Mouse (Mus musculus) neural tube, embryonic 14.5 days (tissue): ENCODE data around the gene Gm11037. TPM values are rescaled to one million over a fixed set of nuclear protein-coding genes. Genes with fewer than 3 reads are reported as not detected.
"Not testable (repeated sequence)": the region's sequence is repeated elsewhere in the genome, so short reads cannot be mapped to it uniquely, and the experiment has no call there.

ENCODE experiments used
- ATAC-seq: fragments of 200-750 bp; cut with Nextera tagmentation; 2 replicates; pipeline ENCODE4 v1.8.0; 2017; ENCODE audit warnings: low read depth, mild to moderate bottlenecking, moderate TSS enrichment, moderate library complexity
- H3K27ac ChIP-seq: fragments of 300-500 bp; sonication (generic); 2 replicates; pipeline ENCODE4 v1.5.1; 2014; ENCODE audit warnings: low read depth, mild to moderate bottlenecking, control low read depth, low read length, moderate library complexity, mixed read lengths
- H3K27me3 ChIP-seq: fragments of 300-500 bp; sonication (generic); 2 replicates; pipeline ENCODE4 v1.6.1; 2014; ENCODE audit warnings: low read length; ENCODE audit not compliant: control insufficient read depth, insufficient read depth
- H3K36me3 ChIP-seq: fragments of 300-500 bp; sonication (generic); 2 replicates; pipeline ENCODE4 v1.6.1; 2014; ENCODE audit warnings: low read length, mixed read lengths; ENCODE audit not compliant: control insufficient read depth, insufficient read depth
- H3K4me1 ChIP-seq: fragments of 300-500 bp; sonication (generic); 2 replicates; pipeline ENCODE4 v1.6.1; 2014; ENCODE audit warnings: low read length; ENCODE audit not compliant: control insufficient read depth, insufficient read depth
- H3K4me2 ChIP-seq: fragments of 300-500 bp; sonication (generic); 2 replicates; pipeline ENCODE4 v1.6.1; 2014; ENCODE audit warnings: mild to moderate bottlenecking, low read depth, low read length, control low read depth
- H3K4me3 ChIP-seq: fragments of 300-500 bp; sonication (generic); 2 replicates; pipeline ENCODE4 v1.5.1; 2014; ENCODE audit warnings: low read depth, low read length, control low read depth, mixed read lengths
- H3K9ac ChIP-seq: fragments of 300-500 bp; sonication (generic); replicated peaks from 2 replicates; pipeline ENCODE4 v1.6.1; 2014; ENCODE audit warnings: low read depth, mild to moderate bottlenecking, control low read depth, low read length, mixed read lengths
- H3K9me3 ChIP-seq: fragments of 300-500 bp; sonication (generic); 2 replicates; pipeline ENCODE4 v1.6.1; 2016; ENCODE audit warnings: low read length; ENCODE audit not compliant: control insufficient read depth
- WGBS: fragments of 180-500 bp; shearing (Covaris S2); extraction: QIAGEN DNeasy Blood & Tissue Kit; methylation state at CpG from one replicate; pipeline ENCODE4 v1.1.7; 2014; 5-methylcytosine and 5-hydroxymethylcytosine counted together
- polyA plus RNA-seq: library from polyadenylated mRNA; unstranded; fragments of >200 nt; fragmentation: Nextera tagmentation; extraction: Ambion mirVana; gene quantifications from 2 replicates; pipeline ENCODE4 v1.2.1, GENCODE M21; 2014

Gene Gm11037
- polyA plus RNA-seq, 1 experiment from 2014 or later: not detected

DNA sequence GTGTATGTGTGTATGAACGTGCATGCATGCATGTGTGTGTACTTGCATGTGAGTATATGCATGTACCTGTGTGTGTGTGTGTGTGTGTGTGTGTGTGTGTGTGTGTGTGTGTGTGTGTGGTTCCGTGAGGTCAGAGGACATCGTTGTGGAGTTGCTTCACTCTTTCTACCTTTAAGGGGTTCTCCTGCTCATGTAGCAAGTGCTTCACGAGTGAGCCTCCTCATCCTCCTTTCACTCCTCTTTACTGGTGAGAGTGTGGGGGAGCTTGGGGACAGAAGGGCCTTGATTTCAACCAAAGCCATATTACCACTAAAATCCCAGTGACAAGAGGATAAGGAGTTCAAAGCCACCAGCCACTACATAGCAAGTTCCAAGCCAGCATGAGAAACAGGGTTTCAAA is 36.2 kb upstream of the Gm11037 start:
- no peaks in the 10 kb centered on the region for H3K4me1 ChIP-seq
- H3K36me3 ChIP-seq: no peaks in the 10 kb centered on the region
- no peaks in the 10 kb centered on the region for H3K9me3 ChIP-seq
- H3K4me2 ChIP-seq: no peak overlapping the region
- H3K27ac ChIP-seq: no peak overlapping the region
- no peak overlapping the region for H3K4me3 ChIP-seq
- H3K9ac ChIP-seq: no peak overlapping the region
- ATAC-seq: no peak
- 79% methylated on average over 4 of the region's 4 CpGs for WGBS
- H3K27me3 ChIP-seq: no peaks in the 10 kb centered on the region

DNA sequence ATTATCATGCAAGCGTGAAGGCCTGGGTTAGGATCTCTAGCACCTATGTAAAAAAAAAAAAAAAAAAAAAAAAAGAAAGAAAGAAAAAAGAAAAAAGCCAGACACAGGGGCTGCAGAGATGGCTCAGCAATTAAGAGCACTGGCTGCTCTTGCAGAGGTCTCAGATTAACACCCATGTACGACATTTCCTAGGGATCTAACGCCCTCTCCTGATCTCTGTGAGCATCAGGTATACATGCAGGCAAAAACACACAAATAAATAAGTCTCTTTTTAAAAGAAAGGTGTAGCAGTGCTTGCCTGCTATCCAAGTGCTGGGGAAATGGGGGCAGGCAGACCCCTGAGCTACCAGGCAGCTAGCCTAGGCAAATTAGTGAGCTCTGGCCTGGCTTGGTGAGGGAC is 31.8 kb upstream of the Gm11037 start:
- no peaks in the 10 kb centered on the region for H3K36me3 ChIP-seq
- H3K9me3 ChIP-seq: no peaks in the 10 kb centered on the region
- H3K4me2 ChIP-seq: no peak overlapping the region
- H3K4me1 ChIP-seq: no peaks in the 10 kb centered on the region
- WGBS: 71% methylated on average over 3 of the region's 3 CpGs
- no peak overlapping the region for H3K9ac ChIP-seq
- H3K27me3 ChIP-seq: no peaks in the 10 kb centered on the region
- H3K4me3 ChIP-seq: no peak overlapping the region
- no peak overlapping the region for H3K27ac ChIP-seq
- no peak for ATAC-seq

DNA sequence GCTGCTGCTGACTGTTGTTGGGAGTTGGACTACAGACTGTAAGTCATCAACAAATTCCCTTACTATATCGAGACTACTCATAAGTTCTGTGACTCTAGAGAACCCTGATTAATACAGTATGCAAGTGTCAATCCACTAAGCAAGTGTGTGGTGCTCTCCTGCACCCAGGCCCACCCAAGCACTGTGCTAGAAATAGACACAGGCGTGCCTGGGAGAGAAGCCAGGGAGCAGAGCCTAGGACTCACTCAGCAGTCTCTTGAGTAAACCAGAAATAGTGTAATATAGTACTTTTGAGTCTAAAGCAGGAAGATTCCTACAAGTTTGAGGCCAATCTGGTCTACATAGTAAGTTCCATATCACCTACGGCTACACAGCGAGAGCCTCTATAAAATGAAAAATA is 29.3 kb upstream of the Gm11037 start:
- no peaks in the 10 kb centered on the region for H3K27me3 ChIP-seq
- ATAC-seq: no peak
- H3K9ac ChIP-seq: no peak overlapping the region
- H3K4me3 ChIP-seq: no peak overlapping the region
- H3K9me3 ChIP-seq: no peaks in the 10 kb centered on the region
- no peak overlapping the region for H3K4me2 ChIP-seq
- 90% methylated on average over 4 of the region's 4 CpGs for WGBS
- no peaks in the 10 kb centered on the region for H3K4me1 ChIP-seq
- no peaks in the 10 kb centered on the region for H3K36me3 ChIP-seq
- H3K27ac ChIP-seq: no peak overlapping the region

DNA sequence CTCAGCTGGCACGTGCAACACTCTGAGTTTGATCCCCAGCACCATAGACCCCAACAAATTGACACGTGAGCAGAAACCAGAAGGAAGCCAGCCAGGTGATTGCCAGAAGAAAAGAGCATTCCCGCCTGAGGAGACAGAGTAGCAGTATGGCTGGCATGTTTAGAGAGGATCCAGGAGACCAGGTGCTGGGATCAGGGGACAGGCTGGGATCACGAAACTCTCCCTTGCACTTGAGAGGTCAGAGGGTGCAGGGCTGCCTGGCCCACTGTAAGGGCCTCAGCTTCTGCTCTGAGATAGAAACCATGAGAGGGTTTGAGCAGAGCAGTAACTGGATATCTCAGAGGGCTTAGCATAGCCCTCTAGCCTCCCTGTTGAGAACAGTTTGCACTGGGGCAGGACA is 28.2 kb upstream of the Gm11037 start:
- not testable (repeated sequence) for H3K4me1 ChIP-seq, ATAC-seq, H3K9ac ChIP-seq, H3K36me3 ChIP-seq, H3K27me3 ChIP-seq, H3K4me2 ChIP-seq, H3K4me3 ChIP-seq, H3K27ac ChIP-seq, H3K9me3 ChIP-seq
- 74% methylated on average over 4 of the region's 4 CpGs for WGBS

DNA sequence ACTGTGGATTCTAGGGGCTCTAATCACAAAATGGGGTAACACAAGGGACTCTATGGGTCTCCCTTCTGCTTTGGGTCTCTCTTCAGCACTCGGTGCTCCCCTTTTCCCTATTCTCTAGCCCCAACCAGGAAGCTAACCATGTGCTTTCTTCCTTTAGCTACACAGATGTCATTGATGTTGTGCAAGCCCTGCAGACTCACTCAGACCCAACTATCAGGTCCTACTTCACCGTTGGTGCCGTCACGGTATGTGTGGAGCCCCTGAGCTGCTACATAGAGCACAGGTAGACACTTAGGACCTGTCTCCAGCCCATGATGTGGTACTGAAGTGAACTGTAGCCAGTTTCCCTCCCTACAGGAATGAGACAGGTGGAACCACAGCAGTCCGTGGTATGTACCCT is 27.3 kb upstream of the Gm11037 start:
- ATAC-seq: no peak
- Histone ChIP-seq H3K36me3 (no peaks in the 10 kb centered on the region), H3K27me3 (no peaks in the 10 kb centered on the region), H3K9ac (no peak overlapping the region), H3K4me3 (no peak overlapping the region), H3K27ac (no peak overlapping the region), H3K4me2 (no peak overlapping the region), H3K4me1 (no peaks in the 10 kb centered on the region), H3K9me3 (no peaks in the 10 kb centered on the region)
- 90% methylated on average over 5 of the region's 5 CpGs for WGBS

DNA sequence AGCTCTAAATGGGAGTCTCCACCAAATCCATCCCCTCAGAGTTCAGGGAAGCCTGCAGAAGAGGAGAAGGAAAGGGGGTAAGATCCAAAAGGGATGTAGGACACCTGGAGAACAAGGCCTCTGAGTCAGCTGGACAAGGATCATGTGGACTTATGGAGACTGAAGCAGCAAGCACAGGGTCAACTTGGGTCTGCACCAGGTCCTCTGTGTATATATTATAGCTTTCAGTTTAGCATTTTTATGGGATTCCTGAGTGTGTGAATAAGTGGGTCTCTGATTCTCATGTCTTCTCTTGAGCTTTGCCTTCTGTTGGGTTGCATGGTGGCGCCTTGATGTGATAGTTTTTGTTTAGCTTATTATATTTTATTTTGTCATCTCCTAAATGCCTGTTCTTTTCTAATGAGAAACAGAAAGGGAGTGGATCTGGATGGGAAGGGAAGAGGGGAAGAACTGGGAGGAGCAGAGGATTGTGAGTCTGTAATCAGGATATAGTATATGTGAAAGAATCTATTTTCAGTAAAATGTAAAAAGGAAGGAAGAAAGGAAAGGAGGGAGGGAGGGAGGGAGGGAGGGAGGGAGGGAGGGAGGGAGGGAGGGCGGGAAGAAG is 14.2 kb upstream of the Gm11037 start:
- no peaks in the 10 kb centered on the region for H3K36me3 ChIP-seq
- H3K9me3 ChIP-seq: no peaks in the 10 kb centered on the region
- no peak overlapping the region for H3K4me3 ChIP-seq
- H3K27ac ChIP-seq: no peak overlapping the region
- no peak for ATAC-seq
- no peaks in the 10 kb centered on the region for H3K4me1 ChIP-seq
- no peaks in the 10 kb centered on the region for H3K27me3 ChIP-seq
- H3K4me2 ChIP-seq: no peak overlapping the region
- WGBS: 88% methylated on average over 2 of the region's 2 CpGs
- H3K9ac ChIP-seq: no peak overlapping the region

DNA sequence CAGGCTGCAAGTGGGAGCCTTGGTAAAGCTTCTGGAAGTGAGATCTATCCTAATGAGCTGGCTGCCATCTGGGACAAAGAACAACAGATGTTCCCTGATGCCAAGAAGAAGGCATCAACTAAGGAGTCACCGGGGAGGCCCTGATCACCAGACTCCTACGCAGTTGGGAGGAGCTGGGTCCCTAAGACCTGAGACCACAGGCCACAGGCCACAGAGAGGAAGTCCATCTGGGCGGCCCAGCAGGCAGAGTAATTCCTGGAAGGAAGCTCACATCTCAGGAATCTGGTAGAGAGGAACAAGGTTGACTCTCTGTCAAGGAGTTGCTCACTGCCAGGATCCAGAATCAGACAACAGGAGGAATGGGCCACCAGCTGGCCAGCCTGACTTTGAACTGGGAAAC is 9.1 kb upstream of the Gm11037 start:
- H3K4me3 ChIP-seq: no peak overlapping the region
- no peak overlapping the region for H3K4me2 ChIP-seq
- H3K27me3 ChIP-seq: no peaks in the 10 kb centered on the region
- H3K27ac ChIP-seq: no peak overlapping the region
- no peaks in the 10 kb centered on the region for H3K36me3 ChIP-seq
- WGBS: 71% methylated on average over 3 of the region's 3 CpGs
- H3K9ac ChIP-seq: no peak overlapping the region
- no peaks in the 10 kb centered on the region for H3K9me3 ChIP-seq
- peaks cover 8% of the 10 kb centered on the region for H3K4me1 ChIP-seq
- ATAC-seq: no peak

DNA sequence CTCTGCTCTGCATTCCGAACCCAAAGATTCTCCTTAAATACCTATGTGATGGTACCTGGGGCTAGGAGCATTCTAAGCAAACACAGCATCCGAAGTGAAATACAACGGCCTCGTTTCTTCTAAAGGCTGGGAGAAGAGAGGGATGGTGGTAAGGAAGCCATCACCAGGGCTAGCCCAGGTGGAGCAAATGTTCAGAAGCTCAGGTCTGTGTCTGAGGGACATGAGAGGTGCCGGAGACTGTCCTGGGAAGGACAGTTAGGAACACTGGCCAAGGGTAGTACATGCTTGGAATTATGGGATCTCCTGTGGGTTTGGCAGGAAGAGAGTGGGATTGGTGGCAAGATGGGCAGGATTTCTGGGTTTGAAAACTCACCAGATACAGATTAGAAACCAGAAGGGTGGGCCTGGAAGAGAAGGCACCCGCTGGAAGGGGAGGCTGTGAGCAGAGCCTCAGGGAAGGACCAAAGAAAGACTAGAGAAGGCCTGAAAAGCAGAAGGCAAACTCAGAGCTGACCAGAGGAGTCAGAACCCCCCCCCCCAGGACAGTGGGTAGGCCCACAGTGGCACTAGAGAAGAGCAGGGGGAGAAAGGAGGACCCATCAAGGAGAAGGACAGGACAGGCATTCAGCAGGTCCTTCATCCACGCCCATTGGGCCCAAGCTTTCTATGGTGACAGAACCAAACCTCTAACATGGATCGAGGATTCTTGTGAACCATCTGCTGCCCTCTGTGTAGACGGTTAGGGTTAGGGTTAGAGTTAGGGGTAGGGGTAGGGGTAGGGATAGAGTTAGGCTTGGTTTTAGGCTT is 7.9 kb upstream of the Gm11037 start:
- WGBS: 89% methylated on average over 9 of the region's 9 CpGs
- no peak overlapping the region for H3K9ac ChIP-seq
- no peak overlapping the region for H3K27ac ChIP-seq
- H3K9me3 ChIP-seq: no peaks in the 10 kb centered on the region
- no peak for ATAC-seq
- H3K4me1 ChIP-seq: peaks cover 8% of the 10 kb centered on the region
- H3K4me2 ChIP-seq: no peak overlapping the region
- no peaks in the 10 kb centered on the region for H3K36me3 ChIP-seq
- H3K27me3 ChIP-seq: no peaks in the 10 kb centered on the region
- H3K4me3 ChIP-seq: no peak overlapping the region

DNA sequence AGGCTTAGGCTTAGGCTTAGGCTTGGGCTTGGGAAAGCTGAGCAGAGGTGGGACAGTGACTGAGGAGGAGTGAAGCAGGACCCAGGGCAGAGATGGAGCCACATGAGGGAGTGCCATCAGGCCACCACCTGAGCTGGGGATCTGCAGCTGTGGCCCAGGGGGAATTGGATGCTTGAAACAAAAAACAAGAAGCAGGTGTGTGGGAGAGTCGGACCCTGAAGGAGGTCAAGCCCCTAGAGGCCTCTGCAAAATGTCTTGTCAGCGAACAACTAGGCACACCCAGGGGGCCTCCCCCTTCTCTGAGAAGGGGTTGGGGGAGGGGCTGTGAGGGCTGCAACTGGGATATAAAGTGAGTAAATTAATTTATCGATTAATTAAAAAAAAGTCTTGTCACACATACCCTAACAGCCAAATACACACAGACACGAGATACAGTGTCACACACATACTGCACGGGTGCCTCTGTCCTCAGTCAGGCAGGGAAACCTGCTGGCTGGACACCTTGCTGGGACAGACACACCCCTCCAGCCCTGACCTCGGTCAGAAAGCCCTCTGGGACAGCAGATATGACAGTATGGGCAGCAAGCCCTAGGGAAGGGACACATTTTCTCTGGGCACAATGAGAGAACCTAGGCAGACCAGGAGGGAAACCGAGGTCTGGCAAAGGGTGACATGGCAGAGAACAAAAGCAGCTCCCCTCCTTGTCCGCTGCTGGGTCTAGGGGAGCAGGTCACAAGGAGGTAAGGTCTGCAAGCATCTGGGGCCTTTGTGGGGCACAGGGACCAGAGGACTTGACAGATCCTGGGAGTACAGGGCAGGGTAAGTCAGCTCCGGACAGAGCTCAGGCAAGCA is 7.1 kb upstream of the Gm11037 start:
- no peaks in the 10 kb centered on the region for H3K36me3 ChIP-seq
- H3K4me2 ChIP-seq: no peak overlapping the region
- WGBS: 38% methylated on average over 9 of the region's 9 CpGs
- no peak for ATAC-seq
- H3K4me3 ChIP-seq: no peak overlapping the region
- peaks cover 8% of the 10 kb centered on the region for H3K4me1 ChIP-seq
- H3K9me3 ChIP-seq: no peaks in the 10 kb centered on the region
- H3K27me3 ChIP-seq: no peaks in the 10 kb centered on the region
- H3K27ac ChIP-seq: no peak overlapping the region
- H3K9ac ChIP-seq: no peak overlapping the region
